Mouse (Mus musculus): ENCODE data around the gene Nomo1. TPM values are rescaled to one million over a fixed set of nuclear protein-coding genes. Genes with fewer than 3 reads are reported as not detected.

Gene Nomo1
- polyA plus RNA-seq, 1 experiment from 2014 or later, result 27.2 TPM

DNA sequence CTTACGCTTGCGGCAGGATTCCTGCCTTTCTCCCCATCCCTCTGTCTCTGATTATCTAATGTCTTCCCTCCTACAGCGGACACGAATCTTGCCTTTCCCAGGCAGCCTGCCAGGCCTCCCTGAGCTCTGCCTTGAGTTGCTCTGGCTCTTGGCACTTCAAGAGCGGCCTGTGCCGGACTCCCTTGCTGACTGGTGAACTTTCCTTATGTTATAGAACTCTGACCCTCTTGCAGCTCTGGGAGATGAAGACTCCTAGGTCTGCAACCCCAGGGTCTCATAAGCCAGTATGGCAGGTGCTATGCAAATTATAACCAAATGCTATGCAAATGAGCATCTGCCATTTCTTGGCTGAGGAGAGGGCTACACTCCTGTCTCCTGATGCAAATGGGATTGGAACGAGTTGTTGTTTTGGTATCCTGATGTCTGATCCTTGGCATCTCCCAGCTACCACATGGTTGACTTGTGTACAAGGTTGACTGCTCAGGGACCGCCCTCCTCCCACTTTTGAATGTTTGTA lies 69.6 kb downstream of the Nomo1 start:
- H3K4me2 ChIP-seq (ENCODE audit: low read length), result no peak overlapping the region
- H3K4me3 ChIP-seq (replicated peaks; ENCODE audit: low read depth, low read length), result no peak overlapping the region
- no peaks in the 10 kb centered on the region for H3K9me3 ChIP-seq (replicated peaks; ENCODE audit: low read length)
- H3K27ac ChIP-seq, result no peak overlapping the region
- no peaks in the 10 kb centered on the region for H3K4me1 ChIP-seq (replicated peaks; ENCODE audit: insufficient read depth, low read length)
- no peaks in the 10 kb centered on the region for H3K36me3 ChIP-seq (ENCODE audit: insufficient read depth, low read length)
- DNase-seq (ENCODE audit: low spot score), result no peak
- TF ChIP-seq CTCF (IDR thresholded peaks at IDR 0.05; ENCODE audit: low read depth), result no peak
- 69% methylated on average over 8 of the region's 8 CpGs for WGBS
- no peak overlapping the region for H3K9ac ChIP-seq (ENCODE audit: low read depth, low read length)
- no peak for ATAC-seq (replicated peaks; ENCODE audit: low FRiP score, low read depth)
- H3K27me3 ChIP-seq (ENCODE audit: insufficient read depth, low read length), result no peaks in the 10 kb centered on the region

GRCm38 (mm10) chr7:46103771-46104170 lies 70.3 kb downstream of the Nomo1 start:
- ATAC-seq (replicated peaks; ENCODE audit: low FRiP score, low read depth) (no peak), DNase-seq (ENCODE audit: low spot score) (no peak)
- WGBS, result 81% methylated on average over 8 of the region's 8 CpGs
- Histone ChIP-seq H3K9ac (ENCODE audit: low read depth, low read length) (no peak overlapping the region), H3K36me3 (ENCODE audit: insufficient read depth, low read length) (no peaks in the 10 kb centered on the region), H3K27me3 (ENCODE audit: insufficient read depth, low read length) (no peaks in the 10 kb centered on the region), H3K9me3 (replicated peaks; ENCODE audit: low read length) (no peaks in the 10 kb centered on the region), H3K4me3 (replicated peaks; ENCODE audit: low read depth, low read length) (no peak overlapping the region), H3K4me1 (replicated peaks; ENCODE audit: insufficient read depth, low read length) (no peaks in the 10 kb centered on the region), H3K4me2 (ENCODE audit: low read length) (no peak overlapping the region), H3K27ac (no peak overlapping the region)
- no peak for TF ChIP-seq CTCF (IDR thresholded peaks at IDR 0.05; ENCODE audit: low read depth)

GRCm38 (mm10) chr7:46104256-46104915 lies 70.9 kb downstream of the Nomo1 start:
- 75% methylated on average over 27 of the region's 27 CpGs for WGBS
- Histone ChIP-seq H3K27ac (no peak overlapping the region), H3K4me2 (ENCODE audit: low read length) (no peak overlapping the region), H3K9me3 (replicated peaks; ENCODE audit: low read length) (no peaks in the 10 kb centered on the region), H3K9ac (ENCODE audit: low read depth, low read length) (no peak overlapping the region), H3K36me3 (ENCODE audit: insufficient read depth, low read length) (no peaks in the 10 kb centered on the region), H3K4me3 (replicated peaks; ENCODE audit: low read depth, low read length) (no peak overlapping the region), H3K27me3 (ENCODE audit: insufficient read depth, low read length) (no peaks in the 10 kb centered on the region), H3K4me1 (replicated peaks; ENCODE audit: insufficient read depth, low read length) (no peaks in the 10 kb centered on the region)
- ATAC-seq (replicated peaks; ENCODE audit: low FRiP score, low read depth) (no peak), DNase-seq (ENCODE audit: low spot score) (no peak)
- TF ChIP-seq CTCF (IDR thresholded peaks at IDR 0.05; ENCODE audit: low read depth), result no peak

DNA sequence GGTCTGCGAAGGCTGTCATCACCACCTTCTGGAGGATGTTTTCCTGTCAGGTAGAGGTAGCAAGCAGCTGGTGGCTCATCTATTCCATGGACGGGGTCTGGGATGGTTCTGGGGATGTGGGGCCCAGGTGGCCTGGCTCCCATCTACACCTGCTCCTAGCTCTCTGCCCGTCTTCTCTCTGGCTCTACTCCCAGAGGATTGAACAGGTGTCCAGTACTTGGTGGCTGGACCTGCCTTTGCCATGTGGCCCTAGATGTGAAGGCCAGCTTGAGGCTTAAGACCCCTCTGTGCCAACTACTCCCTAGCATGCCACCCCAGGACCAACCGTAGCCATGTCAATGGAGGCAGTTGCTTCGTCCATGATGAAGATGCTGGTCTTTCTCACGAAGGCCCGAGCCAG lies 72.0 kb downstream of the Nomo1 start:
- Histone ChIP-seq H3K9ac (ENCODE audit: low read depth, low read length) (no peak overlapping the region), H3K9me3 (replicated peaks; ENCODE audit: low read length) (no peaks in the 10 kb centered on the region), H3K27ac (no peak overlapping the region), H3K27me3 (ENCODE audit: insufficient read depth, low read length) (no peaks in the 10 kb centered on the region), H3K36me3 (ENCODE audit: insufficient read depth, low read length) (no peaks in the 10 kb centered on the region), H3K4me3 (replicated peaks; ENCODE audit: low read depth, low read length) (no peak overlapping the region), H3K4me2 (ENCODE audit: low read length) (no peak overlapping the region), H3K4me1 (replicated peaks; ENCODE audit: insufficient read depth, low read length) (no peaks in the 10 kb centered on the region)
- WGBS, result 85% methylated on average over 7 of the region's 7 CpGs
- no peak for TF ChIP-seq CTCF (IDR thresholded peaks at IDR 0.05; ENCODE audit: low read depth)
- DNase-seq (ENCODE audit: low spot score), result no peak
- no peak for ATAC-seq (replicated peaks; ENCODE audit: low FRiP score, low read depth)

DNA sequence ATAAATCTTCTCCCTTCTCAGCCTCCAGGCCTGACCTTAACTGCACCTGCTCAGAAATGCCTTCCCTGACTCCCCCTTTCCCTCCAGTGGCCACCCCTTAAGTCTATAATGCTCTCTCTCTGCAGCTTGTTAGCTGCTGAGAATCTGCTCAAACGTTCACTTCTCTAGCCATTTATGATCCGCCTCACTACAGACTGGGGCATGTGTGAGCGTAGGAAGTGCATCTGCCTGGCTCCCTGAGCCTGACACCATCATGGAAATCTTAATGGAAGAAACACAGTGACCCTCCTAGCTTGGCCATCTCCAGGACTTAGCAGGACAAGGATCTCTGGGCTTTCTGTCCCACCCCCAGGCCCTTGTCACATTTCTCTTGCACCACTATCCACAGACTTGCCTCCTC lies 76.6 kb downstream of the Nomo1 start:
- H3K9me3 ChIP-seq (replicated peaks; ENCODE audit: low read length), result no peaks in the 10 kb centered on the region
- no peak overlapping the region for H3K27ac ChIP-seq
- no peak overlapping the region for H3K4me3 ChIP-seq (replicated peaks; ENCODE audit: low read depth, low read length)
- H3K36me3 ChIP-seq (ENCODE audit: insufficient read depth, low read length), result no peaks in the 10 kb centered on the region
- no peak overlapping the region for H3K9ac ChIP-seq (ENCODE audit: low read depth, low read length)
- H3K27me3 ChIP-seq (ENCODE audit: insufficient read depth, low read length), result no peaks in the 10 kb centered on the region
- no peak overlapping the region for H3K4me2 ChIP-seq (ENCODE audit: low read length)
- WGBS, result 65% methylated on average over 3 of the region's 3 CpGs
- no peak for DNase-seq (ENCODE audit: low spot score)
- no peak for TF ChIP-seq CTCF (IDR thresholded peaks at IDR 0.05; ENCODE audit: low read depth)
- ATAC-seq (replicated peaks; ENCODE audit: low FRiP score, low read depth), result no peak
- H3K4me1 ChIP-seq (replicated peaks; ENCODE audit: insufficient read depth, low read length), result no peaks in the 10 kb centered on the region

DNA sequence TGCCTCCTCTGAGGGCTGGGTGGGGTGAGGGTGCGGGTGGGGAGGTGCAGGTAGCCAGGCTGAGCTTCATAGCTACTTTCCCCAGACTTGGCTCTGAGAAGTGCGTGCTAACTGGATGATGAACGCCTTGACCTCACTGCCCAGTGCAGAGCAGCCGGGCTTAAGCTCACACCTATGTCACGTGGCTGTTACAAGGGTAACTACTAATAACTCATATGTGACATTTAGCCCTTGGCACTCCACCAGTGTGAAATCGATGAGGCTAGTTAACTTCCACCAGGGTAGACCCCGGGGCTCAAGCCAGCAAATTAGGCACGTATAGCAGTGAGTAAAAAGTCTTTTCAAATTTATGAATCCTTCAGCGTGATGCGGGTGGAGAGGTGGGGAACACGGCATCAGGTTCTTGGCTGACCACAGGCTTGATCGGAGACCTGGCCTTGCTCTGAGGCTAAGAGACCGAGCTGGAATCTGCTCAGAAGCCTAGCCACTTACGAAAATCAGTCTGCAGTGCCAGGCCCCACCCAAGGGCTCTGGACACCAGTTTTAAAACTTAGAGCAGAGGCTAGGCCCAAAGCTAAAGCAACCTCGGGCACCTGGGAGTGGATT lies 77.8 kb downstream of the Nomo1 start:
- H3K4me1 ChIP-seq (replicated peaks; ENCODE audit: insufficient read depth, low read length), result no peaks in the 10 kb centered on the region; the same call in 1 of the 2 replicates
- H3K27ac ChIP-seq, result no peak overlapping the region
- no peaks in the 10 kb centered on the region for H3K27me3 ChIP-seq (ENCODE audit: insufficient read depth, low read length)
- ATAC-seq (replicated peaks; ENCODE audit: low FRiP score, low read depth), result no peak
- no peaks in the 10 kb centered on the region for H3K36me3 ChIP-seq (ENCODE audit: insufficient read depth, low read length)
- H3K4me2 ChIP-seq (ENCODE audit: low read length), result no peak overlapping the region
- no peaks in the 10 kb centered on the region for H3K9me3 ChIP-seq (replicated peaks; ENCODE audit: low read length)
- DNase-seq (ENCODE audit: low spot score), result no peak
- no peak overlapping the region for H3K4me3 ChIP-seq (replicated peaks; ENCODE audit: low read depth, low read length)
- WGBS, result 64% methylated on average over 15 of the region's 15 CpGs
- H3K9ac ChIP-seq (ENCODE audit: low read depth, low read length), result no peak overlapping the region
- no peak for TF ChIP-seq CTCF (IDR thresholded peaks at IDR 0.05; ENCODE audit: low read depth)

All from kidney, postnatal 0 days (tissue).